Mouse (Mus musculus) forebrain, embryonic 12.5 days (tissue): ENCODE data around the gene Fam227b. TPM values are rescaled to one million over a fixed set of nuclear protein-coding genes. Genes with fewer than 3 reads are reported as not detected.
A peak's percentile ranks its signal among the peaks of the same experiment; 100 is the strongest.

Experiments
- ATAC-seq: fragments of 200-750 bp; cut with Nextera tagmentation; 2 replicates; pipeline ENCODE4 v1.8.0; 2017; ENCODE audit warnings: moderate TSS enrichment; ENCODE audit not compliant: low FRiP score
- H3K27ac ChIP-seq: fragments of 300-500 bp; sonication (generic); 2 replicates; pipeline ENCODE4 v1.5.1; 2016; ENCODE audit warnings: mild to moderate bottlenecking
- H3K27me3 ChIP-seq: fragments of 300-500 bp; sonication (generic); 2 replicates; pipeline ENCODE4 v1.6.1; 2016; ENCODE audit warnings: mild to moderate bottlenecking
- H3K36me3 ChIP-seq: fragments of 300-500 bp; sonication (generic); replicated peaks from 2 replicates; pipeline ENCODE4 v1.6.1; 2016; ENCODE audit warnings: mild to moderate bottlenecking
- H3K4me1 ChIP-seq: fragments of 300-500 bp; sonication (generic); 2 replicates; pipeline ENCODE4 v1.6.1; 2016
- H3K4me2 ChIP-seq: fragments of 300-500 bp; sonication (generic); 2 replicates; pipeline ENCODE4 v1.6.1; 2016; ENCODE audit warnings: mild to moderate bottlenecking, moderate library complexity
- H3K4me3 ChIP-seq: fragments of 300-500 bp; sonication (generic); replicated peaks from 2 replicates; pipeline ENCODE4 v1.5.1; 2016; ENCODE audit warnings: mild to moderate bottlenecking
- H3K9ac ChIP-seq: fragments of 300-500 bp; sonication (generic); 2 replicates; pipeline ENCODE4 v1.6.1; 2016; ENCODE audit warnings: mild to moderate bottlenecking
- H3K9me3 ChIP-seq: fragments of 300-500 bp; sonication (generic); 2 replicates; pipeline ENCODE4 v1.6.1; 2016
- WGBS: fragments of 180-500 bp; shearing (Covaris S2); methylation state at CpG from one replicate; pipeline ENCODE4 v1.1.7; 2016; 5-methylcytosine and 5-hydroxymethylcytosine counted together
- polyA plus RNA-seq: library from polyadenylated mRNA; unstranded; fragments of >200 nt; fragmentation: Nextera tagmentation; extraction: Ambion mirVana; gene quantifications from 2 replicates; pipeline ENCODE4 v1.2.1, GENCODE M21; 2016

Gene Fam227b
- polyA plus RNA-seq, 1 experiment from 2014 or later: not detected

GRCm38 (mm10) chr2:126052749-126053557 is 98.9 kb downstream of the Fam227b start:
- H3K27ac ChIP-seq: no peak overlapping the region
- 0 out of 2 replicates have a peak, but pooled peaks have one; percentile 63 for ATAC-seq

GRCm38 (mm10) chr2:126045621-126046020 is 106.2 kb downstream of the Fam227b start:
- WGBS: 91% methylated on average over 5 of the region's 5 CpGs
- Histone ChIP-seq H3K4me1 (peaks cover 16% of the 10 kb centered on the region), H3K4me3 (no peak overlapping the region), H3K27me3 (no peaks in the 10 kb centered on the region), H3K36me3 (no peaks in the 10 kb centered on the region), H3K27ac (no peak overlapping the region), H3K9ac (no peak overlapping the region), H3K4me2 (no peak overlapping the region), H3K9me3 (no peaks in the 10 kb centered on the region)
- ATAC-seq: no peak

More at GRCm38 (mm10) chr2:126052749-126053557, 98.9 kb downstream of the Fam227b start:
- H3K9me3 ChIP-seq: no peaks in the 10 kb centered on the region
- H3K27me3 ChIP-seq: no peaks in the 10 kb centered on the region
- H3K4me3 ChIP-seq: no peak overlapping the region
- H3K4me1 ChIP-seq: peaks cover 4% of the 10 kb centered on the region; the same call in 1 of the 2 replicates
- WGBS: 41% methylated on average over 6 of the region's 6 CpGs
- no peak overlapping the region for H3K9ac ChIP-seq
- no peaks in the 10 kb centered on the region for H3K36me3 ChIP-seq
- no peak overlapping the region for H3K4me2 ChIP-seq

GRCm38 (mm10) chr2:126042674-126043073 is 109.1 kb downstream of the Fam227b start:
- peaks cover 16% of the 10 kb centered on the region for H3K4me1 ChIP-seq
- no peak overlapping the region for H3K27ac ChIP-seq
- WGBS: 27% methylated on average over 3 of the region's 3 CpGs
- H3K9ac ChIP-seq: no peak overlapping the region
- no peaks in the 10 kb centered on the region for H3K9me3 ChIP-seq
- no peaks in the 10 kb centered on the region for H3K27me3 ChIP-seq
- H3K4me3 ChIP-seq: no peak overlapping the region
- no peak overlapping the region for H3K4me2 ChIP-seq
- ATAC-seq: peak; percentile 55; the same call in 1 of the 2 replicates
- no peaks in the 10 kb centered on the region for H3K36me3 ChIP-seq

- no peak overlapping the region for H3K27ac ChIP-seq
- no peak for ATAC-seq
- H3K4me3 ChIP-seq: no peak overlapping the region
- H3K4me2 ChIP-seq: no peak overlapping the region
- no peaks in the 10 kb centered on the region for H3K9me3 ChIP-seq
- H3K4me1 ChIP-seq: peaks cover 16% of the 10 kb centered on the region
- H3K27me3 ChIP-seq: no peaks in the 10 kb centered on the region
- H3K9ac ChIP-seq: no peak overlapping the region
- WGBS: 91% methylated on average over 6 of the region's 6 CpGs
- no peaks in the 10 kb centered on the region for H3K36me3 ChIP-seq
These were observed 110.6 kb downstream of the Fam227b start for GRCm38 (mm10) chr2:126041237-126041636.

GRCm38 (mm10) chr2:126040651-126041050 is 111.2 kb downstream of the Fam227b start:
- Histone ChIP-seq H3K4me2 (no peak overlapping the region), H3K27ac (no peak overlapping the region), H3K9me3 (no peaks in the 10 kb centered on the region), H3K4me3 (no peak overlapping the region), H3K27me3 (no peaks in the 10 kb centered on the region), H3K4me1 (peaks cover 16% of the 10 kb centered on the region), H3K36me3 (no peaks in the 10 kb centered on the region), H3K9ac (no peak overlapping the region)
- 87% methylated on average over 2 of the region's 2 CpGs for WGBS
- no peak for ATAC-seq

- Histone ChIP-seq H3K27ac (no peak overlapping the region), H3K9ac (no peak overlapping the region), H3K4me2 (no peak overlapping the region), H3K4me3 (no peak overlapping the region), H3K4me1 (peaks cover 12% of the 10 kb centered on the region), H3K9me3 (no peaks in the 10 kb centered on the region), H3K36me3 (no peaks in the 10 kb centered on the region), H3K27me3 (no peaks in the 10 kb centered on the region)
- 81% methylated on average over 4 of the region's 4 CpGs for WGBS
- ATAC-seq: no peak
These were observed 112.4 kb downstream of the Fam227b start for GRCm38 (mm10) chr2:126039414-126039891.

GRCm38 (mm10) chr2:126038221-126039000 is 113.4 kb downstream of the Fam227b start:
- 55% methylated on average over 7 of the region's 7 CpGs for WGBS
- H3K27me3 ChIP-seq: no peaks in the 10 kb centered on the region
- no peak for ATAC-seq
- H3K4me3 ChIP-seq: no peak overlapping the region
- no peaks in the 10 kb centered on the region for H3K9me3 ChIP-seq
- H3K9ac ChIP-seq: no peak overlapping the region
- H3K36me3 ChIP-seq: no peaks in the 10 kb centered on the region
- H3K4me2 ChIP-seq: no peak overlapping the region
- no peak overlapping the region for H3K27ac ChIP-seq
- peaks cover 9% of the 10 kb centered on the region for H3K4me1 ChIP-seq

GRCm38 (mm10) chr2:126036121-126036520 is 115.7 kb downstream of the Fam227b start:
- Histone ChIP-seq H3K9me3 (no peaks in the 10 kb centered on the region), H3K4me3 (no peak overlapping the region), H3K36me3 (no peaks in the 10 kb centered on the region), H3K4me2 (no peak overlapping the region), H3K27ac (no peak overlapping the region), H3K9ac (no peak overlapping the region), H3K27me3 (no peaks in the 10 kb centered on the region), H3K4me1 (peaks cover 3% of the 10 kb centered on the region; the same call in 1 of the 2 replicates)
- WGBS: 91% methylated on average over 4 of the region's 4 CpGs
- no peak for ATAC-seq

- 88% methylated on average over 15 of the region's 15 CpGs for WGBS
- no peak overlapping the region for H3K27ac ChIP-seq
- no peak overlapping the region; the same call in 1 of the 2 replicates for H3K4me2 ChIP-seq
- no peak overlapping the region for H3K9ac ChIP-seq
- no peaks in the 10 kb centered on the region for H3K27me3 ChIP-seq
- H3K36me3 ChIP-seq: no peaks in the 10 kb centered on the region
- H3K4me1 ChIP-seq: peaks cover 3% of the 10 kb centered on the region; the same call in 1 of the 2 replicates
- no peak overlapping the region for H3K4me3 ChIP-seq
- no peak for ATAC-seq
- no peaks in the 10 kb centered on the region for H3K9me3 ChIP-seq
These were observed 116.6 kb downstream of the Fam227b start for GRCm38 (mm10) chr2:126035013-126035770.

GRCm38 (mm10) chr2:126034379-126035005 is 117.3 kb downstream of the Fam227b start, which contains the start of gene Fgf7:
Fgf7 (plus strand) TSS chr2:126034658.
- Histone ChIP-seq H3K9me3 (no peaks in the 10 kb centered on the region), H3K4me3 (no peak within 1 kb of the TSS), H3K4me2 (peak within 1 kb of the TSS; percentile 25), H3K27ac (no peak within 1 kb of the TSS), H3K27me3 (no peaks in the 10 kb centered on the region), H3K36me3 (no peaks in the 10 kb centered on the region), H3K9ac (no peak within 1 kb of the TSS), H3K4me1 (peaks cover 3% of the 10 kb centered on the region; the same call in 1 of the 2 replicates)
- peak; percentile 65; the same call in 1 of the 2 replicates for ATAC-seq
- WGBS: 37% methylated on average over 15 of the region's 15 CpGs

GRCm38 (mm10) chr2:126033114-126033972 is 118.5 kb downstream of the Fam227b start:
- 85% methylated on average over 8 of the region's 8 CpGs for WGBS

More at GRCm38 (mm10) chr2:126033114-126033972, 118.5 kb downstream of the Fam227b start:
- H3K4me3 ChIP-seq: no peak overlapping the region
- ATAC-seq: peak; percentile 64; the same call in 1 of the 2 replicates
- H3K9ac ChIP-seq: no peak overlapping the region
- H3K27me3 ChIP-seq: no peaks in the 10 kb centered on the region
- H3K27ac ChIP-seq: no peak overlapping the region
- no peaks in the 10 kb centered on the region for H3K9me3 ChIP-seq
- no peaks in the 10 kb centered on the region for H3K36me3 ChIP-seq
- H3K4me1 ChIP-seq: peaks cover 3% of the 10 kb centered on the region; the same call in 1 of the 2 replicates
- no peak overlapping the region for H3K4me2 ChIP-seq
